Mouse (Mus musculus): Measurements from ENCODE around the gene Drc7. TPM values are rescaled to one million over a fixed set of nuclear protein-coding genes. Genes with fewer than 3 reads are reported as not detected.
"Not testable (repeated sequence)": the region's sequence is repeated elsewhere in the genome, so short reads cannot be mapped to it uniquely, and the experiment has no call there.

The Drc7 gene
- polyA plus RNA-seq, 1 experiment from 2014 or later, result 0.39 TPM

DNA sequence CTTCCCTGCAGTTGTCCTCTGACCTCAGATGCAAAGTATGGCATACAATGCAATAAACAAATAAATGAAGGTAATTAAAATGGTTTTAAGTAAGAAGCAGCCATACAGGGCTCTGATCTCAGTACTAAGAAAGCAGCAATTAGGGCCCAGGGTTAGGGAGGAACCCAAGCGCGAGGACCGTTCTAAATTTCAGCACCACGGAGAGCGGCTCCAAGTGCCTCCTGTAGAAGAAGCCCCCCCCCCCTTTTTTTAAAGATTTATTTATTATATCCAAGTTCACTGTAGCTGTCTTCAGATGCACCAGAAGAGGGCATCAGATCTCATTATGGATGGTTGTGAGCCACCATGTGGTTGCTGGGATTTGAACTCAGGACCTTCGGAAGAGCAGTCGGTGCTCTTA, 26.5 kb upstream of the Drc7 start:
- not testable (repeated sequence) for H3K4me3 ChIP-seq (replicated peaks); H3K9me3 ChIP-seq (replicated peaks); H3K4me2 ChIP-seq; H3K4me1 ChIP-seq (replicated peaks); H3K27me3 ChIP-seq; ATAC-seq (ENCODE audit: insufficient read depth); H3K36me3 ChIP-seq (replicated peaks); H3K27ac ChIP-seq (replicated peaks); H3K9ac ChIP-seq
- WGBS (ENCODE audit: insufficient replicate concordance), result 69% methylated on average over 7 of the region's 7 CpGs

DNA sequence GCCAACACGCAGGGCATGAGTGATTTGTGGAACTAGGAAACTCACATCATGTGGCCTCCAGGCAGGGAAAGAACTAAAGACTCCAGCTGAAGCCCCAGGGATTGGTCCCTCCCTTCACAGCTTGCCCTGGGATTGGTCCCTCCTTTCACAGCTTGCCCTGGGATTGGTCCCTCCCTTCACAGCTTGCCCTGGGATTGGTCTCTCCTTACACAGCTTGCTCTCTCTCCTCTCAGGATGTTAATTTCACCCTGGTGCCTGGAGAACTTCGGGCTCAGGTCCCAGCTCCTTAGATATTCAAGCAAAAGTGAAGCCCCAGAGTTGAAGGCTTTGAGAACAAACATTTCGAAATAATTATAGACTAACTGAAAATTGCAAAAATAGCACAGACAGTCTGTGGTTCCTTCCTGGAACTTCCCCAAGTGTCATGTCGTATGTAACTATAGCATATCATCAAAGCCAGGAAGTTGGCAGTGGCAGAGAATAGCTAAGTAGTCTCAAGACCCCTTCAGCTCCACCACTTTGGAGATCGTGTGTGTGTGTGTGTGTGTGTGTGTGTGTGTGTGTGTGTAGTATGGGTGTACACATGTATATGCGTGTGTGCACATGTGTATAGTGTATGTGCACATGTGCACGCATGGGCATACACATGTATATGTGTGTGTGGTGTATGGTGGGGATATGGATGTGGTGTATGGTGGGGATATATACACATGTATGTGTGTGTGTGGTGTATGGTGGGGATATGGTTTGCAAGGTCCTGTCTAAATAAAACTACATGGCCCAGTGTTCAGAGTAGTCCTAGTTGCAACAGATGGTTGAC, 17.6 kb upstream of the Drc7 start:
- H3K9me3 ChIP-seq (replicated peaks), result no peaks in the 10 kb centered on the region
- no peak overlapping the region for H3K4me3 ChIP-seq (replicated peaks)
- no peaks in the 10 kb centered on the region for H3K27me3 ChIP-seq
- peaks cover 4% of the 10 kb centered on the region; the same call in 1 of the 2 replicates for H3K4me1 ChIP-seq (replicated peaks)
- peak; percentile 42; the same call in 1 of the 2 replicates for ATAC-seq (ENCODE audit: insufficient read depth)
- WGBS (ENCODE audit: insufficient replicate concordance), result 30% methylated on average over 7 of the region's 7 CpGs
- H3K9ac ChIP-seq, result no peak overlapping the region
- H3K4me2 ChIP-seq, result no peak overlapping the region
- H3K36me3 ChIP-seq (replicated peaks), result no peaks in the 10 kb centered on the region
- H3K27ac ChIP-seq (replicated peaks), result no peak overlapping the region

DNA sequence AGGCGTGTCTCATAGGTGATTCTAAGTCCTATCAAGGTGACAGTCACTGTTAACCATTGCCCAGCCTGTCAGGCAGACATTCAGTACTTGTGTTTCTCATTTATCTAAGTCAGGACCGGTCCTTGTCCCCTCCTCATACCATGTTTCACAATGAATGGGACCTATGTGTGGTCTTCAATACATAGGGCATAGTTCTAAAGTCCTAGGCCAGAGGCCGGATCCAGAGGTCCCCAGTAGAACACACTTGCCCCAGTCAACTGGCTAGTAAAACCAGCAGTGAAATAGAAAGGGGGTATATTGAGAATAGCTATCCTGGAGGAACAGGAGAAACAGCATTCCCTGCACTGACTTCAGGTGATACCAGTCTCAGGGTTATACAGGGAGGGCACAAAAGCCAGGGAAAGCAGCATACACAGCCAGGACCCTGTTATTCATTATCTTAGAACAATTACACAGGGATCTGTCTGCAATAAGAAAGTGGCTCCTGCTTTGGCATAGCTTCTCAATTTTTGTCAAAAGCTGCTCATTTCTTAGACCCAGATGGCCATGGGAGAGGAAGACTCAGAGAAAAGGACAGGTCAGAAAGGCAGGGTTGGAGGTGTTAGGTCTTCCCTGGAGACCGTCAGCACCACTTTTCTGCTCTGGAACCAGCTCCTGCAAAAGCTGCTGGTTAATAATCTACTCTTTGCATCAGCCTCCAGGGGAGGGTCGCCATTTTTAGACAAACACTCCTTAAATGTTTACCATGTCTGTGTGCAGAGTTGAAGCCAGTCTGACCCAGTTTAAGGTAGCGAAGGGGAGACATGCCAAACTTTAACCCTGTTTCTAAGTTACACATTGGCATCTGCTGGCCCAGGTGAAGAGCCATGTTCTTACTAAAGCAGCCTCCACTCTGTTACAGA, 12.8 kb upstream of the Drc7 start:
- no peaks in the 10 kb centered on the region for H3K36me3 ChIP-seq (replicated peaks)
- no peaks in the 10 kb centered on the region for H3K27me3 ChIP-seq
- H3K4me2 ChIP-seq, result peak overlapping the region; percentile 16; the same call in 1 of the 2 replicates
- H3K9ac ChIP-seq, result no peak overlapping the region
- peaks cover 4% of the 10 kb centered on the region; the same call in 1 of the 2 replicates for H3K4me1 ChIP-seq (replicated peaks)
- H3K27ac ChIP-seq (replicated peaks), result peak overlapping the region; percentile 76
- no peak overlapping the region for H3K4me3 ChIP-seq (replicated peaks)
- peak; percentile 75 for ATAC-seq (ENCODE audit: insufficient read depth)
- H3K9me3 ChIP-seq (replicated peaks), result no peaks in the 10 kb centered on the region
- 45% methylated on average over 6 of the region's 6 CpGs for WGBS (ENCODE audit: insufficient replicate concordance)

DNA sequence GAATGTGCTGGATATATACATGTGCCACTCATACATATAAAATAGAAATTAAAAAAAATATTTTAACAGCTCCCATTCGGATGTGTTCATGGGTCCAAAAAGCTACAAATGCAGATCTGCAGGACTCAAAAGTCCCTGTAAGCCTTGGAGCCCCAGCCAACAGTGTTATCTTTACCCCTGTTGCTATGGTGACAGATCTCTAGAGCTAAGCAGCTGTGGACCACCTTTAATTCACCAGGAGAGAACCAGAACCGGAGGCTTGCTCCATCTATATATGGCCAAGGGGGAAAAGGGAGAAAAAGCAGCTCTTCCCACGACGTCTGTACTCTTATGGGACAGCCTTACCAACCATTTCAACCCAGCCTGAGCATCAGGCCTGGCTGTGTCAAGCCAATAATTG, 10.1 kb upstream of the Drc7 start:
- no peak overlapping the region for H3K9ac ChIP-seq
- no peak overlapping the region for H3K4me2 ChIP-seq
- H3K36me3 ChIP-seq (replicated peaks), result no peaks in the 10 kb centered on the region
- no peak overlapping the region for H3K4me3 ChIP-seq (replicated peaks)
- H3K9me3 ChIP-seq (replicated peaks), result no peaks in the 10 kb centered on the region
- H3K27me3 ChIP-seq, result no peaks in the 10 kb centered on the region
- ATAC-seq (ENCODE audit: insufficient read depth), result no peak
- H3K4me1 ChIP-seq (replicated peaks), result peaks cover 7% of the 10 kb centered on the region
- H3K27ac ChIP-seq (replicated peaks), result no peak overlapping the region
- WGBS (ENCODE audit: insufficient replicate concordance), result 49% methylated on average over 4 of the region's 4 CpGs

DNA sequence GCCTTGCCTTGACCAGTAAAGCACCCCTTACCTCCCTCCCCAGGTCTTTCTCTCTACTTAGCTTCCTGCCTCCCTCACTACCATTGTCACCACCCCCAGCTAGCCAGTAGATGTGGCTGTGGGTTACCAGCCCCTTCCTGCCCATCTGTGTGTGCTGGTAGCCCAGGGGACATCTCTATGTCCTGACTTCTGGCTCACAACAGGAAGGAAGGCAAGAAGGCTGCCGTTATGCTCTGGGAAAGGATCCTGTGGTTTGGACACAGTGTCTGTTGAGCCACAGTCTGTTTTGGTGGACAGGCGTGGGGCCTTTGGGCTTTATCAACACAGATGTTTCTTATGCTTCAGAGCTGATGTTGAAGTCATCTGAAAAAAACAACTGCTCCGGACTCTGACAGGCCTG, 7.9 kb upstream of the Drc7 start:
- ATAC-seq (ENCODE audit: insufficient read depth), result no peak
- H3K27ac ChIP-seq (replicated peaks), result no peak overlapping the region; the same call in 1 of the 2 replicates

DNA sequence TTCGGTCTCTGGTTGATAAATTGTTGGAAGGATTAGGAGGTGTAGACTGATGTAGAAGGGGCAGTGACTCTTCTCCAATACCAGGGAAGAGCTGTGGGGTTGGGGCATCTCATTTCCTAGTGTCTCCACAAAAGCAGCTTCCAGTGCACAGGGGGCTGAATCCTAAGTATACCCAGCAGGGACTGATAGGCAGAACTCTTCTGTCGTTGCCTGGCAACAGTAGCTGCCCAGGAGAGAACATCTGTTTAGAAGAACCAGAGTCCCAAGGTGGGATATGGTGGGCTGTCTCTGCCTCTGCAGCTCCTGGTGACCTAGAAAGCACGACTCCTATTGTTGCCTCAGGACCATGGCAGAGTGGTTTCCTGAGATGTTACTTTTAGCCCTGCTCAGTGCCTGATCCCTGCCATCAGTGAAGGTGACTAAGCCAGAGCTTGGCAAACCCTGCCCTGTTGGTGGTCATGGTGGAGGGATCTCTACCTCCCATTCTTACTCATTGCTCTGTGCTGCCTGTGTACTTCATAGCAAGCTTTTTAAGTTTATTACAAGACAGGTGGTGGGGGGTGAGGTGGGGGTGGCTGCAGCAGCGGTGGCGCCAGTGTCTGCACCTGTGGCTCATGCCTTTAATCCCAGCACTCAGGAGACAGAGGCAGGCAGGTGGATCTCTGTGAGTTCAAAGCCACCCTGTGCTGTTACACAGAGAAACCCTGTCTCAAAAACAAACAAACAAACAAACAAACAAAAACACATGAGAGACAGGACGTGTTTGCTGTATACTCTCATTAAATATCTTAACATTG, 6.8 kb upstream of the Drc7 start:
- Histone ChIP-seq H3K9me3 (replicated peaks) (no peaks in the 10 kb centered on the region), H3K36me3 (replicated peaks) (no peaks in the 10 kb centered on the region), H3K27me3 (no peaks in the 10 kb centered on the region), H3K4me2 (no peak overlapping the region), H3K4me3 (replicated peaks) (no peak overlapping the region), H3K9ac (no peak overlapping the region), H3K27ac (replicated peaks) (peak overlapping the region; percentile 60; the same call in 1 of the 2 replicates), H3K4me1 (replicated peaks) (peaks cover 7% of the 10 kb centered on the region; the same call in 1 of the 2 replicates)
- 47% methylated on average over 6 of the region's 6 CpGs for WGBS (ENCODE audit: insufficient replicate concordance)
- no peak for ATAC-seq (ENCODE audit: insufficient read depth)

More for the DNA sequence above, 7.9 kb upstream of the Drc7 start:
- H3K4me3 ChIP-seq (replicated peaks), result no peak overlapping the region
- no peaks in the 10 kb centered on the region for H3K36me3 ChIP-seq (replicated peaks)
- no peak overlapping the region for H3K4me2 ChIP-seq
- H3K9ac ChIP-seq, result no peak overlapping the region
- no peaks in the 10 kb centered on the region for H3K27me3 ChIP-seq
- no peaks in the 10 kb centered on the region for H3K9me3 ChIP-seq (replicated peaks)
- H3K4me1 ChIP-seq (replicated peaks), result peaks cover 7% of the 10 kb centered on the region
- WGBS (ENCODE audit: insufficient replicate concordance), result 15% methylated on average over 3 of the region's 3 CpGs

DNA sequence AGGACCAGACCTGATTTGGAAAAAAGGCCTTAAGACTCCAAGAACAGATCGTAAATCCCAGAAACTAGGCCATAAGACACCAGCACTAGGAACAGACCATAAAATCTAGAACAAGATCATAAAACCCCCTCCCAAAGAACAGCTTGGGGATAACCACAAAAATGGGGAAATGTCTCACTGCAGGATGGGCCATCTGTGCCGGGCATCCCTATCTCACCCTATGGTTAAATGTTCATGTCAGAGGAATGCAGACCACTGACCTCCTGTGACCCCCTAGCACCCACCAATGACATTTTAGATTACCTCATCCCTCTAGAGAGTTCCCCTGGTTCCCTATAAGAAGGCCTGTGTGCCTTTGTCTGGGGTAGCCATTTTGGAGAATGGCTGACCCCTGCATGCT, 5.3 kb upstream of the Drc7 start:
- peaks cover 10% of the 10 kb centered on the region for H3K4me1 ChIP-seq (replicated peaks)
- H3K27ac ChIP-seq (replicated peaks), result no peak overlapping the region
- no peaks in the 10 kb centered on the region for H3K36me3 ChIP-seq (replicated peaks)
- no peaks in the 10 kb centered on the region for H3K27me3 ChIP-seq
- 32% methylated on average over 2 of the region's 2 CpGs for WGBS (ENCODE audit: insufficient replicate concordance)
- H3K4me3 ChIP-seq (replicated peaks), result no peak overlapping the region
- H3K4me2 ChIP-seq, result no peak overlapping the region
- H3K9me3 ChIP-seq (replicated peaks), result no peaks in the 10 kb centered on the region
- no peak overlapping the region for H3K9ac ChIP-seq
- ATAC-seq (ENCODE audit: insufficient read depth), result no peak

DNA sequence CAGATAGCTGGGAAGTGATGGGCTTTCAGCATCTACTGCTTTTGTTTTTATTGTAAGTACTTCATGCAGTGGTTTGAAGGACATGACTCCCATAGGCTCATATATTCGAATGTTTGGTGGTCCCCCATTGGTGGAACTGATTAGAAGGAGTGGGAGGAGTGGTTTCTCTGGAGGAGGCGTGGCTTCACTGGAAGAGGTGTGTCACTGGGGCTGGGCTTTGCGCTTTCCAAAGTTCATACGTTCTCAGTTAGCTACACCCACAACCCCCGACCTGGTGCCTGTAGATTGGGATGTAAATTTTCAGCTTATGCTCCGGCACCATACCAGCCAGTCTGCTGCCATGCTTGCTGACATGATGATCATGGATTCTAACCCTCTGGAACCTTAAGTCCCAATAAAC, 465 bp upstream of the Drc7 start:
- no peak overlapping the region for H3K9ac ChIP-seq
- no peak overlapping the region for H3K4me2 ChIP-seq
- no peak for ATAC-seq (ENCODE audit: insufficient read depth)
- no peak overlapping the region for H3K4me3 ChIP-seq (replicated peaks)
- no peak overlapping the region for H3K27ac ChIP-seq (replicated peaks)
- WGBS (ENCODE audit: insufficient replicate concordance), result 37% methylated on average over 6 of the region's 6 CpGs
- H3K9me3 ChIP-seq (replicated peaks), result no peaks in the 10 kb centered on the region
- H3K36me3 ChIP-seq (replicated peaks), result no peaks in the 10 kb centered on the region
- peaks cover 46% of the 10 kb centered on the region for H3K4me1 ChIP-seq (replicated peaks)
- H3K27me3 ChIP-seq, result no peaks in the 10 kb centered on the region

DNA sequence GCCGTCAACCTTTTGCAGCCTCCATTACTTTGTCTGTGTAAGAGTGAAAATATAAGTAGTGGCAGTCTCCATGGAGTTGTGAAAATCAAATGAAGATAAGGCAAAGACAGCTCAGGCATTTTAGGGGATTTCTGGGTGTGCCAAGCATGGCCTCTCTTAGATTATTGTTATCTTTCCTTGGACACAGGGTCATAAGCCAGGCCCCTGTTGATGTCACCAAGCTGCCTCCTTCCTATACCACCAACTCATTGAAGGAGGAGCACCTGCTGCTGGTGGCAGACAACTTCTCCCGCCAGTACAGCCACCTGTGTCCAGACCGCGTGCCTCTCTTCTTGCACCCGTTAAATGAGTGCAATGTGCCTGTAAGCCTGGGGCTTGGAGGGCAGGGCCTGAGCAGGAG, 1.5 kb downstream of the Drc7 start:
- H3K4me2 ChIP-seq, result peak overlapping the region; percentile 27
- peak; percentile 76 for ATAC-seq (ENCODE audit: insufficient read depth)
- WGBS (ENCODE audit: insufficient replicate concordance), result 28% methylated on average over 5 of the region's 5 CpGs

DNA sequence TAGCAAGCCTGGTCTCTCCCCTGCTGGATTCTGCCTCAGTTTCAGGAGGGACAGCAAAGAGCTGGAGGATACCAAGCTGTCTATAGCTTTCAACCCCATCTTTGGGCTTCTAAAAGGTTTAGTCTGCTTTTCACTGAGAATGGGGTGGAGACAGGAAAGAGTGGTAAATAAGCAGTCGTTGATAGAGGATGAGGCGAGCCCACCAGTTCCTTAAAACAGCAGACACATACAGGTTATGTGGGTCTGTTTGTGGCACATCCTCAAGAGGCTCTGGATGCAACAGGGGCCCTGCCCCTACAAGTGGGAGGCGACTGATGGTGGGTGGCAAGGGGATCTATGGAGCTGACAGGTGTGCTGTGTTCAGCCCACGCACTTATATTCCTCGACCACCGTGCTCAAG, 3.8 kb downstream of the Drc7 start:
- no peak for ATAC-seq (ENCODE audit: insufficient read depth)
- H3K4me2 ChIP-seq, result no peak overlapping the region
- peaks cover 46% of the 10 kb centered on the region for H3K4me1 ChIP-seq (replicated peaks)
- H3K9ac ChIP-seq, result no peak overlapping the region
- H3K27ac ChIP-seq (replicated peaks), result no peak overlapping the region
- H3K36me3 ChIP-seq (replicated peaks), result no peaks in the 10 kb centered on the region
- no peaks in the 10 kb centered on the region for H3K9me3 ChIP-seq (replicated peaks)
- no peak overlapping the region for H3K4me3 ChIP-seq (replicated peaks)
- H3K27me3 ChIP-seq, result no peaks in the 10 kb centered on the region
- WGBS (ENCODE audit: insufficient replicate concordance), result 23% methylated on average over 6 of the region's 6 CpGs

More for the DNA sequence above, 1.5 kb downstream of the Drc7 start:
- H3K4me1 ChIP-seq (replicated peaks), result peaks cover 46% of the 10 kb centered on the region
- H3K4me3 ChIP-seq (replicated peaks), result no peak overlapping the region
- no peaks in the 10 kb centered on the region for H3K36me3 ChIP-seq (replicated peaks)
- no peaks in the 10 kb centered on the region for H3K27me3 ChIP-seq
- H3K9me3 ChIP-seq (replicated peaks), result no peaks in the 10 kb centered on the region
- H3K27ac ChIP-seq (replicated peaks), result no peak overlapping the region
- H3K9ac ChIP-seq, result no peak overlapping the region

Data from liver, embryonic 15.5 days (tissue).